Mouse (Mus musculus): ENCODE measurements around the gene Rnf222. TPM values are rescaled to one million over a fixed set of nuclear protein-coding genes. Genes with fewer than 3 reads are reported as not detected.

Rnf222 gene
- polyA plus RNA-seq (2014; fragmentation: Nextera tagmentation; extraction: Ambion mirVana): not detected in 2 replicates

DNA sequence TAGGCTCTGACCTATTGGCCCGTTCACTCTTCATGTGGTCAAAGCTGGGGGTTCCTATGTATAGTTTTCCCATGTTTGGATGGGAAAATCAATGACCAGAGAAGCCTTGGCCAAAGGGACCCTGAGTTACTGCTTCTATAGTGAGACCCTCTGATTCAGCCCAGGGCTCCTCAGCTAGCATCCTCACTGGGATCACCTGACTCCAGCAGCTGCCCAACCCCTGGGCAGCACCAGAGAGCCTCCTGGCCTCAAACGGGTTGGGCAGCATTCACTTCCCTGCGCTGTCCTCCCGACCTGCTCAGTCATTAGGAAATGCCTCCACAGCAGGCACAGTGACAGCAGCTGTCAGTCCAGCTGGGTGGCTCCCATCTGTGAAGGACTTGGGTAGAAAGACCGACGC is at the start of gene Rnf222:
Rnf222 (plus strand) TSS at position 301 of the 400 bp plus-strand sequence.
- Histone ChIP-seq H3K36me3 (ENCODE audit: control insufficient read depth, insufficient read depth, low read length) (no peaks in the 10 kb centered on the region), H3K4me2 (ENCODE audit: low read depth, severe bottlenecking) (no peak within 1 kb of the TSS), H3K9me3 (ENCODE audit: control insufficient read depth, low read length) (no peaks in the 10 kb centered on the region), H3K4me3 (ENCODE audit: low read depth, low read length) (no peak within 1 kb of the TSS), H3K4me1 (ENCODE audit: control insufficient read depth, insufficient read depth, low read length) (no peaks in the 10 kb centered on the region), H3K9ac (ENCODE audit: low read length) (no peak within 1 kb of the TSS), H3K27me3 (ENCODE audit: control insufficient read depth, insufficient read depth, low read length) (no peaks in the 10 kb centered on the region), H3K27ac (replicated peaks; ENCODE audit: low read depth, low read length) (no peak within 1 kb of the TSS)
- no peak for ATAC-seq (ENCODE audit: insufficient number of reproducible peaks, low FRiP score, low TSS enrichment, low read depth)
- no peak for DNase-seq (ENCODE audit: low spot score)
- WGBS: 42% methylated on average over 6 of the region's 6 CpGs

- Histone ChIP-seq H3K36me3 (ENCODE audit: control insufficient read depth, insufficient read depth, low read length) (peaks cover 16% of the 10 kb centered on the region), H3K4me1 (ENCODE audit: control insufficient read depth, insufficient read depth, low read length) (no peaks in the 10 kb centered on the region), H3K27ac (replicated peaks; ENCODE audit: low read depth, low read length) (no peak overlapping the region), H3K4me3 (ENCODE audit: low read depth, low read length) (no peak overlapping the region), H3K9me3 (ENCODE audit: control insufficient read depth, low read length) (no peaks in the 10 kb centered on the region), H3K9ac (ENCODE audit: low read length) (no peak overlapping the region), H3K27me3 (ENCODE audit: control insufficient read depth, insufficient read depth, low read length) (no peaks in the 10 kb centered on the region), H3K4me2 (ENCODE audit: low read depth, severe bottlenecking) (no peak overlapping the region)
- ATAC-seq (ENCODE audit: insufficient number of reproducible peaks, low FRiP score, low TSS enrichment, low read depth): no peak
- no peak for DNase-seq (ENCODE audit: low spot score)
- 93% methylated on average over 5 of the region's 5 CpGs for WGBS
Observed at GRCm38 (mm10) chr11:68839606-68840005, 48.7 kb upstream of the Rnf222 start.

DNA sequence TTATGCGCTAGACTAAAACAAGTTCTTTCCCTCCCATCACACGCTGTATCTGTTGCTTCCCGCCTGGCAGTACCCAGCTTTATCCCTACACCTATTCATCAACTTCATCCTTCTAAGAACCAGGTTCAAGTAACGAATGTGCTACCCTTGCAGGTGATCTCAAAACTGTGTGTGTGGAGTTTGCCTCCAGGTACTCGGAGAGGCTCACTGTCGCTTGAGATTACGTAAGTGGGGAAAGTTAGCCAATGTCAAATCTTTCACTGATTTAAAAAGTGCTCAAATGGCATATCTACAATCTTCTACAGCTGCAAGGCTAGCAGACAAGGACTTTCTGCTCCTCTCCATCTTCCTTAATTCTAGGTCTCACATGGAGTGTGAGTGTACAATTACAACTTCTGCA is 37.5 kb upstream of the Rnf222 start:
- Histone ChIP-seq H3K4me3 (ENCODE audit: low read depth, low read length) (no peak overlapping the region), H3K27me3 (ENCODE audit: control insufficient read depth, insufficient read depth, low read length) (no peaks in the 10 kb centered on the region), H3K4me2 (ENCODE audit: low read depth, severe bottlenecking) (no peak overlapping the region), H3K4me1 (ENCODE audit: control insufficient read depth, insufficient read depth, low read length) (0 out of 2 replicates have a peak, but pooled peaks cover 4% of the 10 kb centered on the region), H3K27ac (replicated peaks; ENCODE audit: low read depth, low read length) (no peak overlapping the region), H3K9ac (ENCODE audit: low read length) (no peak overlapping the region), H3K9me3 (ENCODE audit: control insufficient read depth, low read length) (no peaks in the 10 kb centered on the region), H3K36me3 (ENCODE audit: control insufficient read depth, insufficient read depth, low read length) (no peaks in the 10 kb centered on the region)
- no peak for ATAC-seq (ENCODE audit: insufficient number of reproducible peaks, low FRiP score, low TSS enrichment, low read depth)
- no peak for DNase-seq (ENCODE audit: low spot score)
- 90% methylated on average over 7 of the region's 7 CpGs for WGBS

DNA sequence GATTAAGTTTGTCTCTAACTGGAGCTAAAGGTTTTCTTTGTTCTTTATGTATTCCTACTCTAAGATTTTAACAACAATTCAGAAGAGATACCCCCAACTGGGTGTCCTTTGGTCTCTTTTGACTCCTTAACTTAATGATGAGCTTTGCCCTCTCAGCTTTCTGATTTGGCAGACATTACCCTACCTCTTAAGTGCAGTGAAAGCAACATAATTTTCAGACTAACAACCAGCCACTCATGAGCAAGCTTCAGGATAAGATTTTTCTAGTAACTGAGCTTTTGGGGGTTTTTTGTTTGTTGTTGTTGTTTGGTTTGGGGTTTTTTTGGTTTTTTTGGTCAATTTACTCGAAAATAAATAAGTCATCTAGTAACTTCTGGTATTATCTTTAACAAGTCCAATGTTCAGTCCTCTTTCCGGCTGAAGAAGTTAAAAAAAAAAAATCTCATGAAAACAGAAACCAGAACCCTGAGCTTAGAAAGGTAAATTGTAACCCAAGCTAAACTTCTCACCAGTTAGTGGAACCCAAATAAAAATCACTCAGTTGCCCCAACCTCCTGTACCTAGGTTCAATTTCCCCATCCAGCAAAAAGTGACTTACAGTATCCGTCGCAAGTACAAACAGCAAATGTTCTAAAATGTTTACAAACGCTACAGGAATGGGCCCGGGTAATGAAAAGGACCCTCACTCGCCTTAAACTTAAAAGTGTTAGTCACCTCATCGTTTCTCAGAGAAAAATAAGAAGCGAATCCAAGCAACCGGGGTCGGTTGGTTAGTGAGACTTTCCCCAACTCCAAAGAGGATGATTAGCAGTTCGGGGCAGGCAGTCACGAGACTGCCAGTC is 36.5 kb upstream of the Rnf222 start:
- H3K4me2 ChIP-seq (ENCODE audit: low read depth, severe bottlenecking): peak overlapping the region; percentile 54
- no peak for ATAC-seq (ENCODE audit: insufficient number of reproducible peaks, low FRiP score, low TSS enrichment, low read depth)
- no peaks in the 10 kb centered on the region for H3K27me3 ChIP-seq (ENCODE audit: control insufficient read depth, insufficient read depth, low read length)
- H3K9me3 ChIP-seq (ENCODE audit: control insufficient read depth, low read length): no peaks in the 10 kb centered on the region
- H3K4me3 ChIP-seq (ENCODE audit: low read depth, low read length): peak overlapping the region; percentile 97
- no peak for DNase-seq (ENCODE audit: low spot score)
- peak overlapping the region; percentile 88 for H3K27ac ChIP-seq (replicated peaks; ENCODE audit: low read depth, low read length)
- H3K36me3 ChIP-seq (ENCODE audit: control insufficient read depth, insufficient read depth, low read length): no peaks in the 10 kb centered on the region
- 4% methylated on average over 13 of the region's 13 CpGs for WGBS
- H3K4me1 ChIP-seq (ENCODE audit: control insufficient read depth, insufficient read depth, low read length): 0 out of 2 replicates have a peak, but pooled peaks cover 4% of the 10 kb centered on the region
- peak overlapping the region; percentile 85 for H3K9ac ChIP-seq (ENCODE audit: low read length)

- 0 out of 2 replicates have a peak, but pooled peaks cover 4% of the 10 kb centered on the region for H3K4me1 ChIP-seq (ENCODE audit: control insufficient read depth, insufficient read depth, low read length)
- H3K4me3 ChIP-seq (ENCODE audit: low read depth, low read length): peak overlapping the region; percentile 97
- H3K9me3 ChIP-seq (ENCODE audit: control insufficient read depth, low read length): no peaks in the 10 kb centered on the region
- no peaks in the 10 kb centered on the region for H3K36me3 ChIP-seq (ENCODE audit: control insufficient read depth, insufficient read depth, low read length)
- no peaks in the 10 kb centered on the region for H3K27me3 ChIP-seq (ENCODE audit: control insufficient read depth, insufficient read depth, low read length)
- 0% methylated on average over 34 of the region's 36 CpGs for WGBS
- DNase-seq (ENCODE audit: low spot score) (no peak), ATAC-seq (ENCODE audit: insufficient number of reproducible peaks, low FRiP score, low TSS enrichment, low read depth) (peak; percentile 49)
- H3K9ac ChIP-seq (ENCODE audit: low read length): peak overlapping the region; percentile 85
- peak overlapping the region; percentile 88 for H3K27ac ChIP-seq (replicated peaks; ENCODE audit: low read depth, low read length)
- peak overlapping the region; percentile 54 for H3K4me2 ChIP-seq (ENCODE audit: low read depth, severe bottlenecking)
Observed at GRCm38 (mm10) chr11:68852486-68852901, 35.9 kb upstream of the Rnf222 start.

- Histone ChIP-seq H3K4me2 (ENCODE audit: low read depth, severe bottlenecking) (peak overlapping the region; percentile 54), H3K9ac (ENCODE audit: low read length) (peak overlapping the region; percentile 85), H3K4me3 (ENCODE audit: low read depth, low read length) (peak overlapping the region; percentile 97), H3K9me3 (ENCODE audit: control insufficient read depth, low read length) (no peaks in the 10 kb centered on the region), H3K36me3 (ENCODE audit: control insufficient read depth, insufficient read depth, low read length) (no peaks in the 10 kb centered on the region), H3K27me3 (ENCODE audit: control insufficient read depth, insufficient read depth, low read length) (no peaks in the 10 kb centered on the region), H3K4me1 (ENCODE audit: control insufficient read depth, insufficient read depth, low read length) (0 out of 2 replicates have a peak, but pooled peaks cover 4% of the 10 kb centered on the region), H3K27ac (replicated peaks; ENCODE audit: low read depth, low read length) (peak overlapping the region; percentile 88)
- WGBS: under 1% methylated on average over 42 of the region's 42 CpGs
- peak; percentile 100 for ATAC-seq (ENCODE audit: insufficient number of reproducible peaks, low FRiP score, low TSS enrichment, low read depth)
- peak; percentile 100 for DNase-seq (ENCODE audit: low spot score)
Observed at GRCm38 (mm10) chr11:68852932-68853409, 35.4 kb upstream of the Rnf222 start.

DNA sequence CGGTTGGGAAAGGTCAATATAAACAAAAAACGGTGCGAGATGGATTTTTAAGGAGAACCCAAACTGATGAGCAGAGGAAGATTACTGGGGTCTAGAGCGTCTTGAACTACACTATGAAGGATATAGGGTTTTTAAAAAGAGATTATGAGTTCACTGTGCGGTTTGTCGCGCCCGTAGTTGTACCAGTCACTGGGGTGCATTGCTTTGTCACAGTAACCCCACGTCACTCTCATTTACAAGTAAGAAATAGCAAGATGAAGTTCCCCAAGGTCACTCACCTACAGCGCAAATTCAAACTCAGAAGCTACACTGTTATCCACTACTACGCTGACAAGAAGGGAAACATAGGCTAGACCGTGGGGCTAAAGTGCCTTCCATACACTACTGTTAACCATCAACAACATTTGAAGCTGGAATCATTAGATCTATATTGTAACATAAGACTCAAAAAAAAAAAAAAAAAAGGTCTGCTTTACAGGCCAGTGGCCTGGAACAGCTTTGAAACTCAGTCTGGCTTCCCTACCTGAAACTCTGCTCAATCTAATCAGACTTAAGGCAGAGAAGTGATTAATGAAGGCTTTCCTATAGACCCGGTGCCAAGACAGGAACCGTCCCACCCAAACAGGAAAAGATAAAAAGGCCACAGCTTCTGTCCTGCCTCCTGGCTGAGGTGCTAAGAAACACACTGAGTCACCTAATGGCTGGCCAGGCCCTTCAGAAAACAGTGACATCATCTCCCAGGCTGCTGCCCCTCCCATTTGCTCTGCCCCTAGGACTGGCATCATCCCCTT is 34.5 kb upstream of the Rnf222 start:
- WGBS: 41% methylated on average over 14 of the region's 14 CpGs
- Histone ChIP-seq H3K27me3 (ENCODE audit: control insufficient read depth, insufficient read depth, low read length) (no peaks in the 10 kb centered on the region), H3K4me2 (ENCODE audit: low read depth, severe bottlenecking) (peak overlapping the region; percentile 54), H3K4me1 (ENCODE audit: control insufficient read depth, insufficient read depth, low read length) (0 out of 2 replicates have a peak, but pooled peaks cover 4% of the 10 kb centered on the region), H3K9ac (ENCODE audit: low read length) (0 out of 2 replicates have a peak overlapping the region, but pooled peaks have one; percentile 32), H3K36me3 (ENCODE audit: control insufficient read depth, insufficient read depth, low read length) (no peaks in the 10 kb centered on the region), H3K4me3 (ENCODE audit: low read depth, low read length) (peak overlapping the region; percentile 97), H3K27ac (replicated peaks; ENCODE audit: low read depth, low read length) (no peak overlapping the region), H3K9me3 (ENCODE audit: control insufficient read depth, low read length) (no peaks in the 10 kb centered on the region)
- DNase-seq (ENCODE audit: low spot score) (no peak), ATAC-seq (ENCODE audit: insufficient number of reproducible peaks, low FRiP score, low TSS enrichment, low read depth) (no peak)

- Histone ChIP-seq H3K4me2 (ENCODE audit: low read depth, severe bottlenecking) (no peak overlapping the region), H3K36me3 (ENCODE audit: control insufficient read depth, insufficient read depth, low read length) (no peaks in the 10 kb centered on the region), H3K4me3 (ENCODE audit: low read depth, low read length) (no peak overlapping the region), H3K9ac (ENCODE audit: low read length) (no peak overlapping the region), H3K4me1 (ENCODE audit: control insufficient read depth, insufficient read depth, low read length) (0 out of 2 replicates have a peak, but pooled peaks cover 4% of the 10 kb centered on the region), H3K27me3 (ENCODE audit: control insufficient read depth, insufficient read depth, low read length) (no peaks in the 10 kb centered on the region), H3K9me3 (ENCODE audit: control insufficient read depth, low read length) (no peaks in the 10 kb centered on the region), H3K27ac (replicated peaks; ENCODE audit: low read depth, low read length) (no peak overlapping the region)
- WGBS: 91% methylated on average over 3 of the region's 3 CpGs
- ATAC-seq (ENCODE audit: insufficient number of reproducible peaks, low FRiP score, low TSS enrichment, low read depth): no peak
- no peak for DNase-seq (ENCODE audit: low spot score)
Observed at GRCm38 (mm10) chr11:68854621-68855020, 33.7 kb upstream of the Rnf222 start.

Measured in limb, embryonic 11.5 days (tissue).